In genomic region chr3:81242697-81243590, GRCm38 (mm10) we compare ENCODE assay signal across 12 mouse cellular contexts.
DNase-seq lines count a peak whose midpoint lies in the region; ATAC-seq lines count a peak whose summit lies in the region.
"Had no signal": no experiment of that assay in that cellular context is flagged by ENCODE, and none has a peak within 500 bp of the region (broad histone marks: within the 10 kb centered on the region; RNA-seq: fewer than 3 reads in every experiment).

No protein-coding gene starts in this region.

- no peaks in the 10 kb centered on the region for H3K36me3 ChIP-seq in limb, embryonic 11.5 days (ENCODE audit: control insufficient read depth, insufficient read depth, low read length)
- H3K36me3 ChIP-seq: G1E had no signal

- peaks cover 12% of the 10 kb centered on the region for H3K4me1 ChIP-seq in limb, embryonic 11.5 days (ENCODE audit: control insufficient read depth, insufficient read depth, low read length)

- 0 out of 2 replicates have a peak, but pooled peaks have one; percentile 44 for ATAC-seq in limb, embryonic 11.5 days (ENCODE audit: insufficient number of reproducible peaks, low FRiP score, low TSS enrichment, low read depth)

- no peaks in the 10 kb centered on the region for H3K27me3 ChIP-seq in limb, embryonic 11.5 days (ENCODE audit: control insufficient read depth, insufficient read depth, low read length)

- DNase-seq in cerebellum, postnatal 25 days = peak; percentile 3 to 19
- no peak for DNase-seq in cerebellum, adult 8-10 months
- DNase-seq in embryo, embryonic 10 days (ENCODE audit: low spot score) = peak; percentile 26
- DNase-seq in kidney, adult 18-20 months = peak; percentile 62
- DNase-seq in limb, embryonic 11.5 days (ENCODE audit: low spot score) = peak; percentile 58
- DNase-seq in layer of hippocampus, postnatal 25 days (ENCODE audit: extremely low spot score in 1 of 2, low spot score in 1 of 2) = no peak
- no peak for DNase-seq in right cerebral cortex, postnatal 4 days
- no peak for DNase-seq in thymus, postnatal 0 days (ENCODE audit: low spot score)
- DNase-seq: adrenal gland, adult 2 months; gastrocnemius, postnatal 25 days; liver had no signal

- H3K9ac ChIP-seq in limb, embryonic 11.5 days (ENCODE audit: low read length) = no peak overlapping the region

- 23% methylated on average over 7 of the region's 7 CpGs for WGBS in limb, embryonic 11.5 days

- H3K4me2 ChIP-seq in limb, embryonic 11.5 days (ENCODE audit: low read depth, severe bottlenecking) = no peak overlapping the region

- no peak overlapping the region for H3K27ac ChIP-seq in limb, embryonic 11.5 days (replicated peaks; ENCODE audit: low read depth, low read length)

- H3K9me3 ChIP-seq in limb, embryonic 11.5 days (ENCODE audit: control insufficient read depth, low read length) = no peaks in the 10 kb centered on the region
- H3K9me3 ChIP-seq: G1E had no signal

- no peak overlapping the region for H3K4me3 ChIP-seq in limb, embryonic 11.5 days (ENCODE audit: low read depth, low read length)

Comparison
In these comparisons a context has a peak if more than half of its experiments do, and no peak if none do; other contexts are left out.
1. DNase-seq: peak in cerebellum, postnatal 25 days (2 of 2), embryo, embryonic 10 days (single experiment), kidney, adult 18-20 months (single experiment) and limb, embryonic 11.5 days (single experiment); none in cerebellum, adult 8-10 months (single experiment), layer of hippocampus, postnatal 25 days (0 of 2), right cerebral cortex, postnatal 4 days (single experiment) and thymus, postnatal 0 days (single experiment).